8 mouse cellular contexts compared by ENCODE assay signal in the genomic region with DNA sequence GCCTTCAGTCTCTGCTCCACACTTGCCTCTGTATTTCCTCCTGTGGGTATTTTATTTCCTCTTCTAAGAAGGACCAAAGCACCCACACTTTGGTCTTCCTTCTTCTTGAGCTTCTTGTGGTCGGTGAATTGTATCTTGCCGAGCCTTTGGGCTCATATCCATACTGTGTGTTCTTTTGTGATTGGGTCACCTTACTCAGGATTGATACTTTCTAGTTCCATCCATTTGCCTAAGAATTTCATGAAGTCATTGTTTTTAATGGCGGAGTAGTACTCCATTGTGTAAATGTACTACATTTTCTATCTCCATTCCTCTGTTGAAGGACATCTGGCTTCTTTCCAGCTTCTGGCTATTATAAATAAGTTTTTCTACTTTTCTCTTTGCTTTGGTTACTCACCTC. TPM values are rescaled to one million over a fixed set of nuclear protein-coding genes. Genes with fewer than 3 reads are reported as not detected.
DNase-seq lines count a peak whose midpoint lies in the region; ATAC-seq and TF ChIP-seq lines count a peak whose summit lies in the region.

No protein-coding gene starts in this region.

- H3K9me3 ChIP-seq in lung, postnatal 0 days (ENCODE audit: low read length): no peaks in the 10 kb centered on the region
- H3K9me3 ChIP-seq in forebrain, embryonic 14.5 days (replicated peaks; ENCODE audit: control insufficient read depth, low read length): no peaks in the 10 kb centered on the region
- H3K9me3 ChIP-seq in limb, embryonic 11.5 days (ENCODE audit: control insufficient read depth, low read length): no peaks in the 10 kb centered on the region

- H3K36me3 ChIP-seq in lung, postnatal 0 days (ENCODE audit: insufficient read depth, low read length): no peaks in the 10 kb centered on the region
- H3K36me3 ChIP-seq in forebrain, embryonic 14.5 days (ENCODE audit: control insufficient read depth, insufficient read depth, low read length): no peaks in the 10 kb centered on the region
- H3K36me3 ChIP-seq in limb, embryonic 11.5 days (ENCODE audit: control insufficient read depth, insufficient read depth, low read length): no peaks in the 10 kb centered on the region

- no peak for TF ChIP-seq EP300 in lung, postnatal 0 days (IDR thresholded peaks at IDR 0.05)

- no peak for ATAC-seq in lung, postnatal 0 days
- ATAC-seq in forebrain, embryonic 14.5 days: peak; percentile 32; the same call in 1 of the 2 replicates
- ATAC-seq in limb, embryonic 11.5 days (ENCODE audit: insufficient number of reproducible peaks, low FRiP score, low TSS enrichment, low read depth): peak; percentile 40
- ATAC-seq in granulocyte monocyte progenitor cell, adult 5-6 weeks (replicated peaks; ENCODE audit: poor library complexity, severe bottlenecking): no peak

- no peak for TF ChIP-seq CTCF in lung, postnatal 0 days (IDR thresholded peaks at IDR 0.05)
- no peak for TF ChIP-seq CTCF in olfactory bulb, adult 2 months (IDR thresholded peaks at IDR 0.05; ENCODE audit: insufficient read depth, low read depth, low read length)

- peak overlapping the region; percentile 30 for H3K4me2 ChIP-seq in lung, postnatal 0 days (replicated peaks; ENCODE audit: low read depth, low read length)
- peak overlapping the region; percentile 71 for H3K4me2 ChIP-seq in forebrain, embryonic 14.5 days (ENCODE audit: low read length)
- peak overlapping the region; percentile 24; the same call in 1 of the 2 replicates for H3K4me2 ChIP-seq in limb, embryonic 11.5 days (ENCODE audit: low read depth, severe bottlenecking)

- no peak for DNase-seq in lung, postnatal 0 days (ENCODE audit: low spot score)
- no peak for DNase-seq in lung, postnatal 4 days
- peak; percentile 0 for DNase-seq in forebrain, embryonic 14.5 days (ENCODE audit: low spot score)
- no peak for DNase-seq in limb, embryonic 11.5 days (ENCODE audit: low spot score)
- no peak for DNase-seq in left cerebral cortex, adult 11 months (ENCODE audit: low spot score)
- no peak for DNase-seq in cerebellum, postnatal 14 days

- 11% methylated on average over 3 of the region's 3 CpGs for WGBS in lung, postnatal 0 days
- 16% methylated on average over 3 of the region's 3 CpGs for WGBS in forebrain, embryonic 14.5 days
- 16% methylated on average over 3 of the region's 3 CpGs for WGBS in limb, embryonic 11.5 days
- WGBS in olfactory bulb, adult 2 months: 20% methylated on average over 3 of the region's 3 CpGs

- peaks cover 8% of the 10 kb centered on the region; the same call in 1 of the 2 replicates for H3K4me1 ChIP-seq in lung, postnatal 0 days (ENCODE audit: insufficient read depth, low read depth, low read length)
- H3K4me1 ChIP-seq in forebrain, embryonic 14.5 days (ENCODE audit: control insufficient read depth, insufficient read depth, low read length): peaks cover 4% of the 10 kb centered on the region; the same call in 1 of the 2 replicates
- peaks cover 4% of the 10 kb centered on the region; the same call in 1 of the 2 replicates for H3K4me1 ChIP-seq in limb, embryonic 11.5 days (ENCODE audit: control insufficient read depth, insufficient read depth, low read length)
- no peaks in the 10 kb centered on the region for H3K4me1 ChIP-seq in olfactory bulb, adult 2 months (ENCODE audit: control insufficient read depth, insufficient read depth, low read length)

- 0 out of 2 replicates have a peak overlapping the region, but pooled peaks have one; percentile 16 for H3K4me3 ChIP-seq in lung, postnatal 0 days (ENCODE audit: low read depth, low read length)
- peak overlapping the region; percentile 58 for H3K4me3 ChIP-seq in forebrain, embryonic 14.5 days (ENCODE audit: low read depth, low read length)
- H3K4me3 ChIP-seq in limb, embryonic 11.5 days (ENCODE audit: low read depth, low read length): peak overlapping the region; percentile 9; the same call in 1 of the 2 replicates
- peak overlapping the region; percentile 58 for H3K4me3 ChIP-seq in olfactory bulb, adult 2 months (ENCODE audit: insufficient read depth, low read depth, low read length)

- no peak overlapping the region for H3K9ac ChIP-seq in lung, postnatal 0 days (replicated peaks; ENCODE audit: low read depth)
- no peak overlapping the region for H3K9ac ChIP-seq in forebrain, embryonic 14.5 days (ENCODE audit: low read length)
- no peak overlapping the region for H3K9ac ChIP-seq in limb, embryonic 11.5 days (ENCODE audit: low read length)

- H3K27me3 ChIP-seq in lung, postnatal 0 days (replicated peaks; ENCODE audit: insufficient read depth, low read length): no peaks in the 10 kb centered on the region
- no peaks in the 10 kb centered on the region for H3K27me3 ChIP-seq in forebrain, embryonic 14.5 days (replicated peaks; ENCODE audit: control insufficient read depth, insufficient read depth, low read length)
- H3K27me3 ChIP-seq in limb, embryonic 11.5 days (ENCODE audit: control insufficient read depth, insufficient read depth, low read length): no peaks in the 10 kb centered on the region

- no peak overlapping the region; the same call in 1 of the 2 replicates for H3K27ac ChIP-seq in lung, postnatal 0 days (ENCODE audit: low read length)
- no peak overlapping the region for H3K27ac ChIP-seq in forebrain, embryonic 14.5 days (ENCODE audit: low read depth, low read length)
- no peak overlapping the region for H3K27ac ChIP-seq in limb, embryonic 11.5 days (replicated peaks; ENCODE audit: low read depth, low read length)
- no peak overlapping the region for H3K27ac ChIP-seq in olfactory bulb, adult 2 months (ENCODE audit: insufficient read depth, low read depth, low read length)

- TF ChIP-seq POLR2A in olfactory bulb, adult 2 months (IDR thresholded peaks at IDR 0.05; ENCODE audit: insufficient read depth, low read depth, low read length): no peak

RNA-seq across cellular contexts. Expression of a gene that starts 0.4 kb away (rescaled TPM):
- polyA plus RNA-seq in lung, postnatal 0 days (2015; fragmentation: Nextera tagmentation; extraction: Ambion mirVana): 14.1 and 17.2 TPM in 2 replicates
- polyA plus RNA-seq in forebrain, embryonic 14.5 days (2014; fragmentation: Nextera tagmentation; extraction: Ambion mirVana): 25.0 and 25.9 TPM in 2 replicates
- 25.7 and 26.5 TPM in 2 replicates for polyA plus RNA-seq in limb, embryonic 11.5 days (2014; fragmentation: Nextera tagmentation; extraction: Ambion mirVana)
- polyA plus RNA-seq in olfactory bulb, adult 2 months (2012; ENCODE audit: insufficient read depth, insufficient read length, low replicate concordance, missing spikeins): not detected in 2 replicates
- 32.2 and 47.1 TPM in 2 replicates for total RNA-seq in granulocyte monocyte progenitor cell, adult 5-6 weeks (2014; fragmentation: Nextera tagmentation)
- total RNA-seq in granulocyte monocyte progenitor cell, adult 5-6 weeks (2017): 95.6 and 101 TPM in 2 replicates

RNA-seq across cellular contexts. Expression of a gene that starts 26.9 kb away (rescaled TPM):
- polyA plus RNA-seq in lung, postnatal 0 days (2015; fragmentation: Nextera tagmentation; extraction: Ambion mirVana): 9.3 and 10.4 TPM in 2 replicates
- 16.6 and 25.0 TPM in 2 replicates for polyA plus RNA-seq in forebrain, embryonic 14.5 days (2014; fragmentation: Nextera tagmentation; extraction: Ambion mirVana)
- polyA plus RNA-seq in limb, embryonic 11.5 days (2014; fragmentation: Nextera tagmentation; extraction: Ambion mirVana): 16.0 and 18.6 TPM in 2 replicates
- polyA plus RNA-seq in olfactory bulb, adult 2 months (2012; ENCODE audit: insufficient read depth, insufficient read length, low replicate concordance, missing spikeins): not detected in 2 replicates
- total RNA-seq in granulocyte monocyte progenitor cell, adult 5-6 weeks (2014; fragmentation: Nextera tagmentation): 10.3 and 12.8 TPM in 2 replicates
- total RNA-seq in granulocyte monocyte progenitor cell, adult 5-6 weeks (2017): 7.0 and 26.7 TPM in 2 replicates

Comparison
In these comparisons a context has a peak if more than half of its experiments do, and no peak if none do; other contexts are left out.
1. ATAC-seq: peak in forebrain, embryonic 14.5 days (single experiment) and limb, embryonic 11.5 days (single experiment); none in lung, postnatal 0 days (single experiment) and granulocyte monocyte progenitor cell, adult 5-6 weeks (single experiment).
2. RNA of a gene that starts 0.4 kb away (polyA plus RNA-seq): 25.0 to 25.9 TPM in forebrain, embryonic 14.5 days, 25.7 to 26.5 TPM in limb, embryonic 11.5 days and 14.1 to 17.2 TPM in lung, postnatal 0 days; not detected in olfactory bulb, adult 2 months; every median in the first group is over 10 times any median in the second.
3. Peak in every context shown above with its lines, with median percentiles within 50 percentile points of each other: H3K4me2 ChIP-seq and H3K4me3 ChIP-seq.